Mouse (Mus musculus) cerebellum, adult 9-11 months (tissue): ENCODE results near the gene Tbcb.
A peak's percentile ranks its signal among the peaks of the same experiment; 100 is the strongest.
"Not testable (repeated sequence)": the region's sequence is repeated elsewhere in the genome, so short reads cannot be mapped to it uniquely, and the experiment has no call there.

Experiments used
- DNase-seq: peaks from one replicate; pipeline ENCODE4 v3.0.0; 2022

Gene Tbcb

DNA sequence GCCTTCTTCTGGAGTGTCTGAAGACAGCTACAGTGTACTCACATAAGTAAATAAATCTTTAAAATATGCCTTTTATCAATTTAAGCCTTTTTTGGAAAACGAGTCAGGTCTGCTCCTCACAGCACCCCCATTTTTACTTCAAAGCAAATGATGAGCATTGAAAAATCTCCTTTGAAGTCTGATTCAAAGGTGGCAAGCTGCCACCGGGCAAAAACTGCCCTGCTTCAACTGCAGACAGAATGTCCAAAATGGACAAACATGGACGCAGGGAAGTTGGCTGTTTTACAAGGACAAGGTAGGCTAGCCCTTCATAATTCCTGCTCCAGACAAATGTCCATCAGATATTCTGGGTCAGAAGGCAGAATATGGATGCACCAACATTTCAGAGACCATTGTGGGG lies 10.6 kb downstream of the Tbcb start:
- no peak for DNase-seq

DNA sequence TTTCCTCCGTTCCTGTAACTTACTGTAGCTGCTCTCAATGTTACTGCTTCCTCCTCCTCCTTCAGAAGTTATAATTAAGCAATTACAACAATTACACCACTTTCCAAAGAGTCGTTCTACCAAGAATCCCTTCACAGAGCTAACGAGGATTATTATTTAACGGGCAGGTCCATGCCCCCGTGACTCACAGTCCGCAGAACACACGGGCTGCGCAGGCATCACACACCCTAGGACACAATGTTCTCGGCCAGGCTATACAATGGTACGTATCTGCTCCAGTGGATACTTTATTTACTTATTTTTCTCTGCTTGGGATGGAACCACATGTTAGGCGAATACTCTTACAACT lies 12.1 kb downstream of the Tbcb start:
- no peak for DNase-seq

DNA sequence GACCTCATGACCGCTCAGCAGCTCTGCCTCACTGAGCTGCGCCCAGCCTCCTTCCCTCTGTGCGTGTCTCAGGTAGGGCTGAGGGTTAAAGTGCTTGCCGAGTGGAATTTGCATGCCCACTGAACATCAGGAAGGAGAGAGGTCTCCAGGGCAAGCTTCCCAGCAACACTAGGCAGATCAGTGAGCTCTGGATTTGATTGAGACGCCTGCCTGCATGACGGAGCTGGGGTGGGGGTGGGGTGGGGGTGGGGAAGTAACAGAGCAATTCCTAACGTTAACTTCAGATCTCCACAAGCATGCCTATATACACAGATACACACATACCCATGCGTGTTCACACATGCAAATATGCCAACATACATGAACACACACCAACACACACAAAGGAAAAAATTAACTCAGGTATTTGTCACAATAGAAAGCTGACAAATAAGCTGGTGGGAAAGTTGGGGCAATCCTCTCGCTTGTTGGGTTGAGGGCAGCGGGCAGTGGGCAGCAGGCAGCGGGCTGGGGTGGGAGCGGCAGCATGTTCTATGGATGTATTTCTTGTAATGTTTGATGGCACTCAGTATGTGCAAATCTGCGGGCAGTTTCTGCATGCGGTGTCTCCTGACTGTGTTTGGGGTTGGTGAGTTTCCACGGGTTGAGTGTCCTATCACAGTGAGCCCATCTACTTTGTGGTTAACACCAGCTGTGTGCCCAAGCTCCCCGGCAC lies 12.6 kb downstream of the Tbcb start:
- DNase-seq = no peak

DNA sequence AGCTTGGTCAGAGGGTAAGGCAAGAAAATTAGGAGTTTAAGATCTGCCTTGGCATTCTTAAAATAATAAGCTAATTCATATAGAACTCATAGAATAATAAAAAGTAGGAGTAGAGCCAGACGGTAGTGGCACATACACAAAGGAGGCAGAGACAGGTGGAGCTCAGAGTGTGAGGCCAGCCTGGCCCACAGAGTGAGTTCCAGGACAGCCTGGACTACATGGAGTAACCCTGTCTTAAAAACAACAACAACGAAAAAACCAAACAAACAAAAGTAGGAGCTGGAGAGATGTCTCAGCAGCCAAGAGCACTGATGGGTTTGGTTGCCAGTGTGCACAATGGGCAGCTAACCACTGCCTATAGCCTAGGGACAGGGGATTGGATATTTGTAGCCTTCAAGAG lies 14.8 kb downstream of the Tbcb start:
- DNase-seq = no peak

DNA sequence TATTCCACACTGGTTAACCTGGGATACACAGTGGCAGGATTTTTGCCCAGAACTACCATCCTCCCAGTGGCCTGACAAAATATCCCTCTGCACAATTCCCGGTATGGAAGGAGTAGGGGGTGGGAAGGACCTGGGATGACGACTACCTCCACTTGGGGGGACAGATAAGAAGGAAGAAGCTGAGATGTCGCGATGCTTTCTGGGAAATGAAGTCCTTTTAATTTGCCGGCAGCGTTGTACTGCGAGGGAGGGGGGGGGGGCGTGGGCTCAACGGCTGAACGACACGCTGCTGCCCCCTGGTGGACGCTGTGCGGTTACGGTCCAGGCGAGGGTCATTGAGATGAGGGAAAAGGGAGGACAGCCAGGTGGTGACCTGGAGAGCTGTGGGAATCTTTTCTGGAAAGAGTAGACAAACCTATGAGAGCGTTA lies 15.3 kb downstream of the Tbcb start:
- peak; percentile 83 for DNase-seq

DNA sequence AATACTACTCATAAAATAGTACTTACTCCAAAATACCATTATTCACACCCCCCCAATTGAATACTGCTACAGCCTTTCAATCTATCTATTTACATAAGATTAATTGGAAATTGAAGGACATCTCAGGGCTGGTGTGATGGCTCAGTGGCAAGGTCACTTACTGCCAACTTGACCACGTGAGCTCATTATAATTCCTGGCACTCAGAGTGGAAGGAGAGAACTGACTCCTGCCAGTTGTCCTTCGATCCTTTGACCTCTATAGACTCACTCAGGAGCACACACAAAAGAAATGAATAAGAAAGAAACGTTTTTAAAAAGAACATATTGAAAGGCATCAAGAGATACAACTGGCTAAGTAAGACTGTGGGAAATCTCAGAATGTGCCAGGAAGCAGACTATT lies 16.2 kb downstream of the Tbcb start:
- no peak for DNase-seq

DNA sequence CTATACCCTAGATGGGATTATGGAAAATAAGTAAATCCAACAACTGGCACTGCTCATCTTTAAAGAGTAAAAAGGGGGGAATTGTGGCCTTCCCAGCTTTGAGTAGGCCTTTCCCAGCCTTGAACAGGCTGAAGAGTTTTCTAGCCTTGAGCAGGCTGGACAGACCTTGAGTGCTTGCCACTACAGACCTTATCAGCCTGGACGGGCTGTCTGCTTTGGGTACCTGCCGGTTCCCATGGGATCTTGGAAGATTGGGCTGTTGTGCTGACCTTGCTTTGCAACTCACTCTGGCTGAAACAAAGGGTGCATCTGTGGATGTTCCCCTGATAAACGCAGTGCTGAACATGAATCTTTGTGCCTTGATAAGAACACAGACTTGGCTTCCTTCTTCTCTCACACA lies 18.2 kb downstream of the Tbcb start:
- no peak for DNase-seq

DNA sequence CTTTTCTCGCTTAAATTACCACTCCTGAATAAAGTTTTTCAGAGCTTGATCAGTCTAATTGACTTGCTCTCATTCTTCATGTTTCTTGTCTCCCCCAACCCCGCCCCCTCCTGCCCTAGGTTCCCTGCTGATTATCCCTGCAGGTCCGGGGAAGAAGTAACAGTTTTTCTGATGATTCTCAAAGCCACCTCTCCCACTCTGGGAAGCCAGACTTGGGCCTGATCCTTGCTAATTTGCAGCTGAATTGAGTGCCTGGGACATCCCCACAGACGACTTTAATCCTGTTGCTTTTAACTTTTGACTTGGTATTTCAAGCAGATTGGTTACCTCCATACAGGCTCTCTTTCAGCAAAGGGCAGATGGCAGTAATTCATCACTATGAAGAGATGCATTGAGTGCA lies 21.0 kb downstream of the Tbcb start:
- DNase-seq = no peak

DNA sequence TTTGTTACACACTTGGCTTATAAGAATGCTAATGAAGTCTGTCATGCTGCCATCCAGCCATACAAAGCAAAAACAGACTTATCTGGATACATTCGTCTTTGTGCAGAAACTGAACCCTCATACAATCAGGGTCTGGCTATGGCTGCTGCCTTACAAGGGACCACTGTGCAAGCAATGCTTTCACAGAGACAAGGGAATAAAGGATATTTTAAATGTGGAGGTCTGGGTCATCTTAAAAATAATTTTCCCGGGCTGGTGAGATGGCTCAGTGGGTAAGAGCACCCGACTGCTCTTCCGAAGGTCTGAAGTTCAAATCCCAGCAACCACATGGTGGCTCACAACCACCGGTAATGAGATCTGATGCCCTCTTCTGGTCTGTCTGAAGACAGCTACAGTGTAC lies 25.7 kb downstream of the Tbcb start:
- DNase-seq = not testable (repeated sequence)

DNA sequence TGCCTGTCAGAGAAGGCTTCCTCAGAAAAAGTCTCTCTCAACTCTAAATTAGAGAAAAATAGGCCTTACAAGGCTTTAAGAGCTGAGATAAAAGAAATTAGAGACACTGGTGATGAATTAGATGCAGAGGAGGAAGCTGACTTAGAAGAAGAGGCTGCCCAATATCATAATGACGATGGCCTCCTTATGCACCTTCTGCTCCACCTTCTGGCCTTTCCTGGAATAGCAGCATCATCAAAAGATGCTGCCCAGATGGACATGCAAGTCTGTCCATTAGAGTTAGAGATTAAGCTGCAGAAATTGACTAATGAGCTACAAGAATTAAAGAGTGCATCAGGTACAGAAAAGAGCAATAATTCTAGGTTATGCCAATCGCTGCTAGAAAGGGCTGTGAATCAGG lies 26.7 kb downstream of the Tbcb start:
- peak; percentile 78 for DNase-seq

DNA sequence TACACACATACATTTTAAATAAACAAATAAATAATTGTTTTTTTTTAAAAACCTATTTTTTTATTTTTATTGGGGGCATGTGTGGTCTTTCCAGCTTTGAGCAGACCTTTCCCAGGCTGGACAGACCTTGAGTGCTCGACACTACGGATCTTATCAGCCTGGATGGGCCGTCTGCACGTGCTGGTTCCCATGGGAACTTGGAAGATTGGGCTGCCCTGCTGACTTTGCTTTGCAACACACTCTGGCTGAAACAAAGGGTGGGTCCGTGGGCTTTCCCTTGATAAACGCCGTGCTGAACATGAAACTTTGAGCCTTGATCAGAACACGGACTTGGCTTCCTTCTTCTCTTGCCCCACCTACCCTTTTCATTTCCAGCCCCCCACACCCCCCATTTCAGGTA lies 27.7 kb downstream of the Tbcb start:
- no peak for DNase-seq

DNA sequence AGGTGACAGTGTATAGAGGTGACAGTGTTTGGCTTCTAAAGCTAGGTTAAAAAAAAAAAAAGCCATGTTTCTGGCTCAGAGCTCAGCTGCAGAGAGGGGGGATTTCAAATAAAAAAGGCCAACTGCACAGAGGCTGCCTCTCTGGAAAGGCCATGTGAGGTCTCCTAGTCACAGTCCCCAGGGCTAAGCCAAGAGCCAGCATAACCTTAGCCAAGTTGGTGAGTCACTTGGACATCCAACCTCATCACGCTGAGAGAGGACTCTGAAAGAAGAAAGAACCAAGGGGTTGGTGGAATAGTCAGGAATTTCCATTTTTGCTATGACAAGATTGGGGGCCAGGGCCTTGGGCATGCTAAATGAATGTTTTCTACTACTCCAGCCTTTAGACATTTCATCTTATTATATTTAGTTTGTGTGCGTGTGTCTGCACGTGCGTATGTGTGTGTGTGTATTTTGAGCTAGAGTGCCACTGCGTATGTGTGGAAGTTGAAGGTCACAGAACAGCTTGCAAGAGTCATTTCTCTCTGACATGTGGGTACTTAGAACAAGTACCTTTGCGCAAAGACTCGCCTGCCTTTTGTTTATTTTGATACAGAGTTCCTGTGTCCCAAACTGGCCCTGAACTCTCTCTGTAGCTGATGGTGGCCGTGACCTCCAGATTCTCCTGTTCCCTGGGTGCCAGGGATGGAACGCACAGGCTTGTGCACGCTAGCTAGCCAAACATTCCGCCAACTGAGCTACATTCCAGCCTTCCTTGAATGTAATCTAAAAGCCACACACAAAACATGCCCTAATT lies 29.0 kb downstream of the Tbcb start:
- peak; percentile 77 for DNase-seq

DNA sequence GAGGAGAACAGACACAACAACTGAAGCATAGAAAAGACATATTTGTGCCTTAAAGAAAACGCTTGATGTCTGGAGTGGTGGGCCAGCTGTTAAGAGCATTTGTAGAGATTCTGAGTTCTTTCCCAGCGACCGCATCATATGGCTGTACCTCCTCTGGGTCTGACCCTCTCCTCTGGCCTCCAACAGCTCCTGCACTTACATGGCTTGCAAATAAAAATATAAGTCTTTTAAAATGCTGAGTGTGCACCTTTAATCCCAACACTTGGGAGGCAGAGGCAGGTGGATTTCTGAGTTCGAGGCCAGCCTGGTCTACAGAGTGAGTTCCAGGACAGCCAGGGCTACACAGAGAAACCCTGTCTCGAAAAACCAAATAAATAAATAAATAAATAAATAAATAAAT lies 31.4 kb downstream of the Tbcb start:
- not testable (repeated sequence) for DNase-seq

DNA sequence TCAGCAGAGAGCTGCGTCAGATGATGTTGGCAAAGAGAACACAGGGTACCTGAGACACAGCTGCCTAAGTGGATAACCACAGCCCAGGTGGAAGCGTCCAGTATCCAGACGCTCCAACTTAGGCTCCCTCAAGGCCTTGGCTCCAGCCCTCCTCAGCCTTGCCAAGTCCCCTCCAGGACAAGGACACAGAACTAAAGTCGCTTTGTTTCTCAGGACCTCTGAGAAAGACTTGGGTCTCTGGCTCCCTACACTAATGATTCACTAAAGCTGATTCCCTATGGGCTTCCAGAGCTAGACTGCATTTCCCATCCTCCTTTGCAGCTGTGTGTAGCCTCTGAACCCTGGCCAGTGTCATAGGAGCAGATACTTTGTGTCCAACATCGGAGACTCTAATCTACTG lies 31.9 kb downstream of the Tbcb start:
- DNase-seq = no peak

DNA sequence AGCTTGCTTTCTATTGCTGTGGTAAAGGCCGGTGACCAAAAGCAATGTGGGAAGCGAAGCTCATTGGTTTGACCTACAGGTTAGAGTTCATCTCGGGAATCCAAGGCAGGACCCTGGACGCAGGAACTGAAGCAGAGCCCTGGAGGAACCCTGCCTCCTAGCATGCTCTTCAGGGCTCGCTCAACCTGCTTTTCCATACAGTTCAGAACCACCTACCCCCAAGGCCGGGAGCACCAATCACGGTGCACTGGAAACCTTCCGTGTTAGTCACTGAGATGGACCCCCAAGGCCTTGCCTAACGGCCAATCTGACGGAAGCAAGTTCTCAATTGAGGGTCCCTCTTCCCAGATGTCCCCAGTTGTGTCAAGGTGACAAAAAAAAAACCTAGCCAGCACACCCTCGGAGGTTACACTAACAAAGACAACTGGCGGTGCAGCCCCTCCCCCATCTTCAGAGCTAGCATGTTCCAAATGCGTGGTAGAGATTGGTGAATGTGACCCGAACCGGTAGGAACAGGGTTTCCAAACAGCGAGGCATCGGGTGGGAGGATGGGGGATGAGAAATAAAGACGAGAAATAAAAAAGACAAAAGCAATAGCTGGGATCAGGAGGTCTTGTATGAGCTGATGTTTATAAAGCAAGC lies 32.5 kb downstream of the Tbcb start:
- DNase-seq = no peak

DNA sequence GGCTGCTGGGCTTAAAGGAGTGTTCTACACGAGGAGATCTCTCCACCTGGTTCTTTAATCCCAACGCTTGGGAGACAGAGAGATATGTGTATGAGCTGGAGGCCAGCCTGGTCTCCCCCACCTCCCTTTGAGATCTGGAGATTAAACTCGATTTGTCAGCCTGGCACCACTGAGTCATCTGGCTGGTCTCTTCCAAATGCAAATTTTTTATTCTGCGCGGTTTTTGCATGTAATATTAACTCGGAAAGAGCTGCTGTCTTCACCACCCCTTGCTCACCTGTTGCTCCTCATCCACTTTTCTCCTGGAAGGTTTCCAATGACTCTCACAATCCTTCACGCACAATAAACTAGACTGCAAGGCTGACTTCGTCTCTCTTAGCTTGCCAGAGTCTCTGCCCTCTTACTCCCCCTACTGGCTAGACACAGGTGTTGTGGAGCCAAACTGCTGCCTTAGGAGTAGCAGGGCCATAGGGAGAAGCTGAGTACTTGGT lies 33.5 kb downstream of the Tbcb start, which contains the start of gene Capns1:
TSS of gene Capns1 (minus strand) at position 331 of the 491 bp plus-strand sequence.
- peak; percentile 74 for DNase-seq

DNA sequence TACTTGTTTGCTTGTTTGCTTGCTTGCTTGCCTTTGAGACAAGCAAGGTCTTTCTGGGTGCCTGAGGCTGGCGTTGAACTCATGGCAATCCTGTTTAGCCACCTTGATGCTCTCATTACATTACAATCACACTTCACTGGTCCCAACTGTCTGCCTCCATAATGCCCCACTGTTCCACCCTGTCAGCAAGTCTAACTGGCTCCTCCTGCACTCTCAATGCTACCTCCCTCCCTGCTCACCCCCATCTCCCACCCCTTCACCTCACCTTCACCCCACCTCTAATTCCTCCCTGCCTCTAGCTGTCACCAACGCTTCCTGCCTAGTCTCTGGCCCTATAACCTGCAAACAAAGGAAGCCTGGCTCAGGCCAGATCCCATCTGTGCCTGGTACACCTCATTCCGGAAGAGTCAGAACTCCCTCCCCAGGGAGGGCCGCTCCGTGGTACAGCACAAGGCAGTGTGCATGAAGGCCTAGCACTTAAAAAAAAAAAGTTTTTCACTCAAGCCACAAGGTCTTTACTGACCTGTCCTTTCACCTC lies 34.4 kb downstream of the Tbcb start:
- DNase-seq = no peak

DNA sequence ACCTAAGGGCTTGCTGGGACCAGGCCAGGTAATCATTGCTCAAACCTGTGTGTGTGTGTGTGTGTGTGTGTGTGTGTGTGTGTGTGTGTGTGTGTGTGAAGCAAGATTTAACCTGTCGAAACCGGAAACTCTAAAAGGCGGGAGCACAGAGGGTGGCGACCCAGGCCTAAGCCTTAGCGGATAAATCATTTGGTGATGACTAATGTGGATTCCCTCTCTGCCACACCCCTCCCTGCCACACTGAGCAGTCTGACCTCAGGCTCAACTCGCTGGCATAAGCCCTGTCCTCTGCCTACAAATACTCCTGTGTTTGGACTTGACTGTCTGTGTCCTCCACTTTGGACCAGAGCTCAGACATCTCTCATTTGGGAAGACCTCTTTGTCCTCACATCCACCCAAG lies 35.9 kb downstream of the Tbcb start:
- peak; percentile 55 for DNase-seq

DNA sequence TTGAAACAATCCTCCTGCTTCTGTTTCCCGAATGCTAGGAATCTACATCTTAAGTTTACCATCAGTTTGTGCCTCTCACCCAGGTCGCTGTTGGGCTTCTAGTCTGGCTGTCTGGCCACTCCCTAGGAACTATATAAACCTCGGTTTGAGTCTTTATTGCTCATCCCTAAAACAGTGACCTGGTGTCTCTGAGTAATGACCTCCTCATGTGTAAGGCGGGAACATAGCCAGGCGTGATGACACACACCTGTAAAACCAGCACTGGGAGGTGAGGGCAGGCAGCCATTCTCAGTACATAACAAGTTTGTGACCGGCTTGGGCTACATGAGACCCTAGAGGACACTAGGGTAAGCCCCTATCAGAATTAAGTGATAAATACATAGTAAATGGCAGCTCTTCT lies 36.6 kb downstream of the Tbcb start:
- DNase-seq = no peak

DNA sequence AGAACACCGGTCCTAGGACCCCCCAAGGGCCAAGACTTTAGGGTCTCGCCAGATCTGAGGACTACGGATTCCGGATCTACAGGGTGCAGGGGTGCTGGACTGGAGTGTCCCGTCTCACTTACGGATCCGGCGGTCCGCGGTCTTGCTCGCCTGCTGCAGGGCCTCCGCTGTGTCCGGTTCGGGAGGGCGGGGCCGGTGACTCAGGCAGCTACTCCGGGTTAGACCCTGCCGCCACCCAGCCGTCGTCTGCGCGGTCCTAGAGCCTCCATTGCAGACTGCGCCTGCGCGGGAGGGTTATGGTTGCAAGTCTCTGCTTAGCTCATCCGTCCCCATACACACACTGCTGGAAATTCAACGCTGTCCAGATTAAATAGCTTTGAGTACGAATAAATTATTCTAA lies 37.2 kb downstream of the Tbcb start:
- peak; percentile 97 for DNase-seq

DNA sequence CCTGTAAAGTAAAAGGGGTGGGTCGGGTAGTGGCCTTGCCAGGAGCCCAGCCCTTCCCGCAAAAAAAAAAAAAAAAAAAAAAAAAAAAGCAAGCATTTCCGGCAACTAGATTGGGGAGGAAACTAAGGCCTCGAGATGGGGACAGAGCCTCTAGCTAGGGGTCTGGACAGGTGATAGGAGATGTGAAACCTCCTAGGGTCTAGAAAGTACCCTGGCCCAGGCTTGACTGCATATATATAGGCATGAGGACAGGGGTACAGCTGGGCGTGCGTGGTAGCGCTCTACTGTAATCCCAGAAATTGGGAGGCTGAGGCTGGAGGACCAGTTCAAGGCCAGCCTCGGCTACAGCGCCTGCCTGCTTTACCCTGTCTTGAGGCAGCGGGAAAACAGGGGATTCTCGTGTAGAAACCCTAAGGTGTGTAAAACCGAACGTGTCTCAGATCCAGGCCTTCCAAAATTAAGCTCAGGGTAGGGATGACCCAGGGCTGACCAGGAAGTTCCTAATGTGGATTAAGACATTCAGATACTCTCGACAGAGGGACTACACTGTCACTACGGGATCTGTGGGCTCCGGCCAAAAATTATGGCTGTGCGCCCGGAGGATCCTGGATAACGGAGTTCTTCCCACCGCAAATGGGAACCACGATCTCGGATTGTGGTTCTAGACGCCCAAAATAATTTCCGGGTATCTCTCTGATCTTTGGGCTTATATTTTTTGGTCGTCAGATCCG lies 37.8 kb downstream of the Tbcb start:
- peak; percentile 75 for DNase-seq

DNA sequence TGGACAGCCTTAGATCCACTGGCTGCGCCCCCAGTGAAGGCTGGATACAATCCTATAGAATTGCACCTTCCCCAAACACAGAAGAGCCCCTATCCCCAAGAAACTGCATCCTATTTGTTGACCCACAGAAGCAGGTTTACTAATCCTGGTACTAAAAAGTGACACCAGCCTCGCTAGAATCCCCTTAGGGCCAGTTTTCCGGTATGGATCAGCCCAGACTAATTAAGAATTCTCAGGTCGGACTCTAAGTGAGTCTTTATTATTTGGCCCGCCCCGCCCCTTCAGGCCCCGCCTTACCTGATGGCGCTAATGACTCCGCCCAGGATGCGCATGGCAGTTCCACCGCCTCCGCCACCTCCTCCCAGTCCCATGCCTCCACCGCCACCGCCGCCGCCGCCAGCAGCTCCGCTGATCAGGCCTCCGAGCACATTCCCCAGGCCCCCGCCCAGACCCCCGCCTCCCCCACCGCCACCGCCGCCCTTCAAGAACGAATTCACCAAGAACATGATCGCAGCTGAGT lies 38.4 kb downstream of the Tbcb start:
- peak; percentile 89 for DNase-seq

DNA sequence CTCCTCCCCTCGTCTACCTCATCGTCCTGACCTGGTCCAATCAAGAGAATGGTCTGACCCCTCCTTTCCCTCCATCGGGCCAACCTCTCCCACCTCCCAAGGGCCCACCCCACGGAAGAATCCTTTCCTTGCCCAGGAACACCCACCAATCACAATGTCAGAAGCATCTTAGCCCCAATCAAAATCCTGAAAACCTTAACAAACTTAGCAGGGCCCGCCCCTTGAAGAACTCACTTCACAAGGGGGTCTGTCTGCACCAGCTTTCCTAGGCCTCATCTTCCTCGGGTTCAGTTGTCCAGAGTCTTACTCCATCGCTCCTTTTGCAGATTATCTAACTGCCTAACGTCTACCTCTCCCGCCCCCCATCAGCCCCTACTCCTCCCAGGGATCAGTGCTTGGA lies 39.1 kb downstream of the Tbcb start:
- DNase-seq = peak; percentile 51
